Mouse (Mus musculus): ENCODE results near the gene Ttc23. TPM values are rescaled to one million over a fixed set of nuclear protein-coding genes. Genes with fewer than 3 reads are reported as not detected.

Ttc23 gene
- polyA plus RNA-seq, 1 experiment from 2014 or later = 50.9 TPM

- peaks cover 55% of the 10 kb centered on the region for H3K36me3 ChIP-seq
- H3K4me3 ChIP-seq = no peak overlapping the region
- no peak for ATAC-seq (ENCODE audit: insufficient number of reproducible peaks, insufficient read depth, low FRiP score, low TSS enrichment)
- no peak overlapping the region for H3K9ac ChIP-seq
- H3K27me3 ChIP-seq = no peaks in the 10 kb centered on the region
- H3K4me2 ChIP-seq (replicated peaks) = no peak overlapping the region
- no peaks in the 10 kb centered on the region for H3K9me3 ChIP-seq
- H3K27ac ChIP-seq = no peak overlapping the region
- H3K4me1 ChIP-seq = no peaks in the 10 kb centered on the region
These were observed 53.6 kb downstream of the Ttc23 start for GRCm38 (mm10) chr7:67700846-67701245.

GRCm38 (mm10) chr7:67701252-67701914, 54.2 kb downstream of the Ttc23 start:
- H3K27me3 ChIP-seq = no peaks in the 10 kb centered on the region
- H3K27ac ChIP-seq = no peak overlapping the region
- H3K4me1 ChIP-seq = no peaks in the 10 kb centered on the region
- H3K9ac ChIP-seq = no peak overlapping the region
- no peak overlapping the region for H3K4me3 ChIP-seq
- no peaks in the 10 kb centered on the region for H3K9me3 ChIP-seq
- H3K36me3 ChIP-seq = peaks cover 55% of the 10 kb centered on the region
- no peak overlapping the region for H3K4me2 ChIP-seq (replicated peaks)
- no peak for ATAC-seq (ENCODE audit: insufficient number of reproducible peaks, insufficient read depth, low FRiP score, low TSS enrichment)
- 71% methylated on average over 17 of the region's 17 CpGs for WGBS

GRCm38 (mm10) chr7:67708160-67708559, 61.0 kb downstream of the Ttc23 start:
- no peaks in the 10 kb centered on the region for H3K4me1 ChIP-seq
- no peaks in the 10 kb centered on the region for H3K27me3 ChIP-seq
- 87% methylated on average over 6 of the region's 6 CpGs for WGBS
- H3K27ac ChIP-seq = no peak overlapping the region
- no peak overlapping the region for H3K4me2 ChIP-seq (replicated peaks)
- 0 out of 2 replicates have a peak, but pooled peaks cover 4% of the 10 kb centered on the region for H3K9me3 ChIP-seq
- H3K9ac ChIP-seq = no peak overlapping the region
- H3K4me3 ChIP-seq = no peak overlapping the region
- peaks cover 64% of the 10 kb centered on the region for H3K36me3 ChIP-seq
- ATAC-seq (ENCODE audit: insufficient number of reproducible peaks, insufficient read depth, low FRiP score, low TSS enrichment) = no peak

GRCm38 (mm10) chr7:67710216-67710615, 63.0 kb downstream of the Ttc23 start:
- no peaks in the 10 kb centered on the region for H3K27me3 ChIP-seq
- peaks cover 56% of the 10 kb centered on the region for H3K36me3 ChIP-seq
- 92% methylated on average over 7 of the region's 7 CpGs for WGBS
- no peak overlapping the region for H3K4me3 ChIP-seq
- no peak overlapping the region for H3K27ac ChIP-seq
- H3K9ac ChIP-seq = no peak overlapping the region
- peaks cover 13% of the 10 kb centered on the region for H3K4me1 ChIP-seq
- no peak for ATAC-seq (ENCODE audit: insufficient number of reproducible peaks, insufficient read depth, low FRiP score, low TSS enrichment)
- H3K9me3 ChIP-seq = 0 out of 2 replicates have a peak, but pooled peaks cover 4% of the 10 kb centered on the region
- no peak overlapping the region for H3K4me2 ChIP-seq (replicated peaks)

GRCm38 (mm10) chr7:67713820-67714510, 66.8 kb downstream of the Ttc23 start:
- Histone ChIP-seq H3K9me3 (0 out of 2 replicates have a peak, but pooled peaks cover 4% of the 10 kb centered on the region), H3K36me3 (peaks cover 69% of the 10 kb centered on the region), H3K27me3 (no peaks in the 10 kb centered on the region), H3K27ac (no peak overlapping the region), H3K4me3 (no peak overlapping the region), H3K4me2 (replicated peaks) (no peak overlapping the region), H3K4me1 (peaks cover 13% of the 10 kb centered on the region), H3K9ac (no peak overlapping the region)
- no peak for ATAC-seq (ENCODE audit: insufficient number of reproducible peaks, insufficient read depth, low FRiP score, low TSS enrichment)
- 38% methylated on average over 19 of the region's 19 CpGs for WGBS

- Histone ChIP-seq H3K36me3 (peaks cover 70% of the 10 kb centered on the region), H3K27ac (no peak overlapping the region), H3K27me3 (no peaks in the 10 kb centered on the region), H3K9me3 (0 out of 2 replicates have a peak, but pooled peaks cover 4% of the 10 kb centered on the region), H3K9ac (no peak overlapping the region), H3K4me2 (replicated peaks) (no peak overlapping the region), H3K4me1 (peaks cover 13% of the 10 kb centered on the region), H3K4me3 (no peak overlapping the region)
- 61% methylated on average over 7 of the region's 7 CpGs for WGBS
- no peak for ATAC-seq (ENCODE audit: insufficient number of reproducible peaks, insufficient read depth, low FRiP score, low TSS enrichment)
These were observed 68.0 kb downstream of the Ttc23 start for GRCm38 (mm10) chr7:67715176-67715575.

- no peaks in the 10 kb centered on the region for H3K27me3 ChIP-seq
- 0 out of 2 replicates have a peak, but pooled peaks cover 4% of the 10 kb centered on the region for H3K9me3 ChIP-seq
- H3K9ac ChIP-seq = no peak overlapping the region
- no peak overlapping the region for H3K27ac ChIP-seq
- H3K4me1 ChIP-seq = peaks cover 13% of the 10 kb centered on the region
- 0 out of 2 replicates have a peak, but pooled peaks have one; percentile 22 for ATAC-seq (ENCODE audit: insufficient number of reproducible peaks, insufficient read depth, low FRiP score, low TSS enrichment)
- peaks cover 66% of the 10 kb centered on the region for H3K36me3 ChIP-seq
- H3K4me3 ChIP-seq = no peak overlapping the region
- H3K4me2 ChIP-seq (replicated peaks) = no peak overlapping the region
- 81% methylated on average over 10 of the region's 11 CpGs for WGBS
These were observed 69.1 kb downstream of the Ttc23 start for GRCm38 (mm10) chr7:67716213-67716878.

GRCm38 (mm10) chr7:67716925-67717324, 69.7 kb downstream of the Ttc23 start:
- no peak overlapping the region for H3K4me2 ChIP-seq (replicated peaks)
- H3K9ac ChIP-seq = no peak overlapping the region
- peaks cover 60% of the 10 kb centered on the region for H3K36me3 ChIP-seq
- H3K4me1 ChIP-seq = peaks cover 13% of the 10 kb centered on the region
- no peaks in the 10 kb centered on the region for H3K27me3 ChIP-seq
- no peak for ATAC-seq (ENCODE audit: insufficient number of reproducible peaks, insufficient read depth, low FRiP score, low TSS enrichment)
- no peak overlapping the region for H3K4me3 ChIP-seq
- 0 out of 2 replicates have a peak, but pooled peaks cover 4% of the 10 kb centered on the region for H3K9me3 ChIP-seq
- H3K27ac ChIP-seq = no peak overlapping the region
- 86% methylated on average over 10 of the region's 10 CpGs for WGBS

GRCm38 (mm10) chr7:67717520-67717919, 70.3 kb downstream of the Ttc23 start:
- 86% methylated on average over 3 of the region's 3 CpGs for WGBS
- H3K36me3 ChIP-seq = peaks cover 56% of the 10 kb centered on the region

GRCm38 (mm10) chr7:67718804-67719203, 71.6 kb downstream of the Ttc23 start:
- Histone ChIP-seq H3K27me3 (no peaks in the 10 kb centered on the region), H3K27ac (no peak overlapping the region), H3K9me3 (no peaks in the 10 kb centered on the region), H3K4me2 (replicated peaks) (no peak overlapping the region), H3K9ac (no peak overlapping the region), H3K4me3 (no peak overlapping the region), H3K4me1 (peaks cover 12% of the 10 kb centered on the region), H3K36me3 (peaks cover 48% of the 10 kb centered on the region)
- ATAC-seq (ENCODE audit: insufficient number of reproducible peaks, insufficient read depth, low FRiP score, low TSS enrichment) = no peak
- WGBS = 70% methylated on average over 8 of the region's 8 CpGs

More at GRCm38 (mm10) chr7:67717520-67717919, 70.3 kb downstream of the Ttc23 start:
- Histone ChIP-seq H3K4me2 (replicated peaks) (no peak overlapping the region), H3K27me3 (no peaks in the 10 kb centered on the region), H3K4me3 (no peak overlapping the region), H3K9me3 (0 out of 2 replicates have a peak, but pooled peaks cover 3% of the 10 kb centered on the region), H3K9ac (no peak overlapping the region), H3K4me1 (peaks cover 13% of the 10 kb centered on the region), H3K27ac (no peak overlapping the region)
- no peak for ATAC-seq (ENCODE audit: insufficient number of reproducible peaks, insufficient read depth, low FRiP score, low TSS enrichment)

- H3K4me3 ChIP-seq = no peak overlapping the region
- H3K4me1 ChIP-seq = no peaks in the 10 kb centered on the region
- WGBS = 42% methylated on average over 2 of the region's 2 CpGs
- H3K9me3 ChIP-seq = no peaks in the 10 kb centered on the region
- no peak overlapping the region for H3K4me2 ChIP-seq (replicated peaks)
- no peak overlapping the region for H3K9ac ChIP-seq
- peaks cover 45% of the 10 kb centered on the region for H3K36me3 ChIP-seq
- ATAC-seq (ENCODE audit: insufficient number of reproducible peaks, insufficient read depth, low FRiP score, low TSS enrichment) = no peak
- H3K27me3 ChIP-seq = no peaks in the 10 kb centered on the region
- no peak overlapping the region for H3K27ac ChIP-seq
These were observed 75.0 kb downstream of the Ttc23 start for GRCm38 (mm10) chr7:67722163-67722562.
